Mouse (Mus musculus) limb, embryonic 10.5 days (tissue): ENCODE data around the gene Rere. TPM values are rescaled to one million over a fixed set of nuclear protein-coding genes. Genes with fewer than 3 reads are reported as not detected.

Experiments
- DNase-seq: peaks from one replicate; pipeline ENCODE4 v3.0.0-alpha.2; 2017; ENCODE audit warnings: low spot score
- H3K27ac ChIP-seq: fragments of 300-500 bp; sonication (generic); 2 replicates; pipeline ENCODE4 v1.5.1; 2016; ENCODE audit warnings: mild to moderate bottlenecking
- H3K27me3 ChIP-seq: fragments of 300-500 bp; sonication (generic); 2 replicates; pipeline ENCODE4 v1.6.1; 2016; ENCODE audit warnings: low read depth, mild to moderate bottlenecking; ENCODE audit not compliant: poor library complexity, severe bottlenecking
- H3K36me3 ChIP-seq: fragments of 300-500 bp; sonication (generic); 2 replicates; pipeline ENCODE4 v1.6.1; 2016; ENCODE audit warnings: mild to moderate bottlenecking, moderate library complexity
- H3K4me1 ChIP-seq: fragments of 300-500 bp; sonication (generic); 2 replicates; pipeline ENCODE4 v1.6.1; 2016
- H3K4me3 ChIP-seq: fragments of 300-500 bp; sonication (generic); 2 replicates; pipeline ENCODE4 v1.5.1; 2016; ENCODE audit warnings: mild to moderate bottlenecking, moderate library complexity
- H3K9me3 ChIP-seq: fragments of 300-500 bp; sonication (generic); replicated peaks from 2 replicates; pipeline ENCODE4 v1.6.1; 2016; ENCODE audit warnings: mild to moderate bottlenecking
- WGBS: fragments of 180-500 bp; shearing (Covaris S2); methylation state at CpG from one replicate; pipeline ENCODE4 v1.1.7; 2016; 5-methylcytosine and 5-hydroxymethylcytosine counted together
- polyA plus RNA-seq: library from polyadenylated mRNA; unstranded; fragments of >200 nt; fragmentation: Nextera tagmentation; extraction: Ambion mirVana; gene quantifications from 2 replicates; pipeline ENCODE4 v1.2.1, GENCODE M21; 2016

Gene Rere
- polyA plus RNA-seq, 1 experiment from 2014 or later: 40.3 TPM

GRCm38 (mm10) chr4:150578021-150578420, 296.6 kb downstream of the Rere start:
- Histone ChIP-seq H3K9me3 (no peaks in the 10 kb centered on the region), H3K4me3 (no peak overlapping the region), H3K27me3 (no peaks in the 10 kb centered on the region), H3K27ac (no peak overlapping the region), H3K4me1 (peaks cover 18% of the 10 kb centered on the region), H3K36me3 (peaks cover 52% of the 10 kb centered on the region)
- no peak for DNase-seq
- 94% methylated on average over 3 of the region's 3 CpGs for WGBS

- DNase-seq: no peak
- no peak overlapping the region for H3K27ac ChIP-seq
- no peak overlapping the region for H3K4me3 ChIP-seq
- whole genome bisulfite sequencing: 80% methylated on average over 10 of the region's 10 CpGs
- H3K4me1 ChIP-seq: peaks cover 46% of the 10 kb centered on the region
- H3K9me3 ChIP-seq: no peaks in the 10 kb centered on the region
- peaks cover 24% of the 10 kb centered on the region for H3K36me3 ChIP-seq
- no peaks in the 10 kb centered on the region for H3K27me3 ChIP-seq
These were observed 300.7 kb downstream of the Rere start for GRCm38 (mm10) chr4:150581931-150582723.

GRCm38 (mm10) chr4:150582966-150583776, 301.7 kb downstream of the Rere start:
- Histone ChIP-seq H3K9me3 (no peaks in the 10 kb centered on the region), H3K27me3 (no peaks in the 10 kb centered on the region), H3K27ac (peak overlapping the region; percentile 66), H3K4me1 (peaks cover 47% of the 10 kb centered on the region), H3K36me3 (peaks cover 17% of the 10 kb centered on the region), H3K4me3 (no peak overlapping the region)
- 59% methylated on average over 13 of the region's 13 CpGs for WGBS
- no peak for DNase-seq

- H3K9me3 ChIP-seq: no peaks in the 10 kb centered on the region
- peaks cover 47% of the 10 kb centered on the region for H3K4me1 ChIP-seq
- H3K4me3 ChIP-seq: no peak overlapping the region
- 51% methylated on average over 3 of the region's 3 CpGs for WGBS
- DNase-seq: no peak
- peak overlapping the region; percentile 66 for H3K27ac ChIP-seq
- no peaks in the 10 kb centered on the region for H3K27me3 ChIP-seq
- peaks cover 16% of the 10 kb centered on the region for H3K36me3 ChIP-seq
These were observed 302.3 kb downstream of the Rere start for GRCm38 (mm10) chr4:150583777-150584135.

GRCm38 (mm10) chr4:150585800-150586199, 304.4 kb downstream of the Rere start:
- H3K4me1 ChIP-seq: peaks cover 62% of the 10 kb centered on the region
- no peaks in the 10 kb centered on the region for H3K9me3 ChIP-seq
- no peaks in the 10 kb centered on the region for H3K27me3 ChIP-seq
- H3K36me3 ChIP-seq: peaks cover 5% of the 10 kb centered on the region
- no peak for DNase-seq
- 83% methylated on average over 2 of the region's 2 CpGs for WGBS
- no peak overlapping the region for H3K27ac ChIP-seq
- no peak overlapping the region for H3K4me3 ChIP-seq

GRCm38 (mm10) chr4:150586275-150586674, 304.8 kb downstream of the Rere start:
- Histone ChIP-seq H3K27me3 (no peaks in the 10 kb centered on the region), H3K9me3 (no peaks in the 10 kb centered on the region), H3K4me3 (no peak overlapping the region), H3K27ac (no peak overlapping the region), H3K36me3 (peaks cover under 1% of the 10 kb centered on the region; the same call in 1 of the 2 replicates), H3K4me1 (peaks cover 62% of the 10 kb centered on the region)
- 90% methylated on average over 5 of the region's 5 CpGs for WGBS
- DNase-seq: no peak

GRCm38 (mm10) chr4:150587597-150588299, 306.3 kb downstream of the Rere start:
- Histone ChIP-seq H3K27ac (no peak overlapping the region), H3K4me1 (peaks cover 66% of the 10 kb centered on the region)
- WGBS: 89% methylated on average over 8 of the region's 8 CpGs

GRCm38 (mm10) chr4:150588300-150588621, 306.8 kb downstream of the Rere start:
- Histone ChIP-seq H3K36me3 (0 out of 2 replicates have a peak, but pooled peaks cover 3% of the 10 kb centered on the region), H3K4me1 (peaks cover 65% of the 10 kb centered on the region), H3K27me3 (no peaks in the 10 kb centered on the region), H3K27ac (no peak overlapping the region), H3K4me3 (no peak overlapping the region), H3K9me3 (no peaks in the 10 kb centered on the region)
- WGBS: 92% methylated on average over 2 of the region's 2 CpGs
- DNase-seq: no peak

More at GRCm38 (mm10) chr4:150587597-150588299, 306.3 kb downstream of the Rere start:
- Histone ChIP-seq H3K27me3 (no peaks in the 10 kb centered on the region), H3K36me3 (0 out of 2 replicates have a peak, but pooled peaks cover 3% of the 10 kb centered on the region), H3K9me3 (no peaks in the 10 kb centered on the region), H3K4me3 (no peak overlapping the region)
- no peak for DNase-seq

GRCm38 (mm10) chr4:150590621-150591282, 309.3 kb downstream of the Rere start:
- peaks cover 54% of the 10 kb centered on the region for H3K4me1 ChIP-seq

GRCm38 (mm10) chr4:150591602-150592001, 310.2 kb downstream of the Rere start:
- no peak overlapping the region for H3K4me3 ChIP-seq
- peaks cover 47% of the 10 kb centered on the region for H3K4me1 ChIP-seq
- no peaks in the 10 kb centered on the region for H3K27me3 ChIP-seq
- H3K9me3 ChIP-seq: no peaks in the 10 kb centered on the region
- peaks cover 10% of the 10 kb centered on the region; the same call in 1 of the 2 replicates for H3K36me3 ChIP-seq
- WGBS: 63% methylated on average over 4 of the region's 4 CpGs
- H3K27ac ChIP-seq: no peak overlapping the region
- DNase-seq: no peak

More at GRCm38 (mm10) chr4:150590621-150591282, 309.3 kb downstream of the Rere start:
- H3K27me3 ChIP-seq: no peaks in the 10 kb centered on the region
- H3K4me3 ChIP-seq: no peak overlapping the region
- H3K36me3 ChIP-seq: 0 out of 2 replicates have a peak, but pooled peaks cover 3% of the 10 kb centered on the region
- no peak for DNase-seq
- no peaks in the 10 kb centered on the region for H3K9me3 ChIP-seq
- H3K27ac ChIP-seq: no peak overlapping the region
- 34% methylated on average over 3 of the region's 3 CpGs for WGBS

- no peak for DNase-seq
- Histone ChIP-seq H3K4me1 (peaks cover 42% of the 10 kb centered on the region), H3K4me3 (no peak overlapping the region), H3K27ac (peak overlapping the region; percentile 25; the same call in 1 of the 2 replicates), H3K36me3 (peaks cover 10% of the 10 kb centered on the region; the same call in 1 of the 2 replicates), H3K27me3 (no peaks in the 10 kb centered on the region), H3K9me3 (no peaks in the 10 kb centered on the region)
- WGBS: 80% methylated on average over 6 of the region's 6 CpGs
These were observed 310.6 kb downstream of the Rere start for GRCm38 (mm10) chr4:150592087-150592486.

- no peak overlapping the region for H3K27ac ChIP-seq
- DNase-seq: no peak
- no peaks in the 10 kb centered on the region for H3K27me3 ChIP-seq
- H3K36me3 ChIP-seq: peaks cover 10% of the 10 kb centered on the region; the same call in 1 of the 2 replicates
- H3K9me3 ChIP-seq: no peaks in the 10 kb centered on the region
- H3K4me3 ChIP-seq: no peak overlapping the region
- WGBS: 71% methylated on average over 4 of the region's 4 CpGs
- peaks cover 44% of the 10 kb centered on the region for H3K4me1 ChIP-seq
These were observed 312.2 kb downstream of the Rere start for GRCm38 (mm10) chr4:150593473-150594217.
